Mouse (Mus musculus): Measurements from ENCODE around the gene Cdc26.

Cdc26 gene

DNA sequence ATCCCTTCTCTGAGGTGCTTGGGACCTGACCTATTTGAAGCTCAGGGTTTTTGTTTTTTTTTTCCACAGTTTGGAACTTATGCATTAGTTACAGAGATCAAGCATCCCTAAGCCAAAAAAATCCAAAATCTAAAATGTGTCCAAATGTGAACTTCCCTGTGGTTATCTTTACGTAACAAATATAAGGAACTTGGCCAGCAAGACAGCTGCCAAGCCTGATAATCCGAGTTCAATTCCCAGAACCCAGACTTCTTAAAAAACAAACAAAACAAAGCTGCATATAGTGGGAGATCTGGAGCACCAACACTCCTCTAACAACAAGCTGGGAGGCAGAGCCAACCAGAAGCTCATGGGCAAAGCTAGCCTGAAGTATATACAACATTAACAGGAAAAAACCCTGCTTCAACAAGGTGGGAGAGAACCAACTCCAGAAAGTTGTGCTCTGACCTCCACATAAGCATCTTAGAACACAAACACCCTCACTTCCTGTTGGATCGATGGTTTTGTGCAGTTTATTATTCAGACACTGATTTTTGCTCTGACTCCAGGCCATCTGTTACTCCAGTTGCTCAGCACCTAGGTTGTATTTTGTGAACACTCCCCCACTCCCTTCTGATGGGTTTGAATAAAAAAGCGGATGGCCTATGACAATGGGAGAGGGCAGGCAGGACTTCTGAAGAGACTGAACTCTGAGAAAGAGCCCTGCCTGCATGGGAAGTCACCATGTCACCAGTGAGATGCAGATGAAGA is 10.7 kb downstream of the Cdc26 start:
- DNase-seq = no peak

DNA sequence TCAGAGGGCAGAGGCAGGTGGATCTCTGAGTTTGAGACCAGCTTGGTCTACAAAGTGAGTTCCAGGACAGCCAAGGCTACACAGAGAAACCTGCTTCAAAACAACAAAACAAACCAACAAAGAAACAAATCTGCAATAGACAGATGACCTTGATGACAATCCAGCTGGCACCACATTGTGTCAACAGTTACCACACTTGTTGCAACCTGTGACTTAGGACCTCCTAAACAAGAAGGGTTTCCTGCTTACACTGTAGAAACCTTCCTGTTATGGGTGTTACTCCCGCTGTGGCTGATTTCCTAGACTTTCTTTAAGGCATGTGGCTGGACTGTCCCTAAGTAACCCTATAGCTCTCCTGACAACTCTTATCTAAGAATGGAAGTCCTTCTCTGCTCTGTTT is 12.6 kb downstream of the Cdc26 start:
- no peak for DNase-seq

DNA sequence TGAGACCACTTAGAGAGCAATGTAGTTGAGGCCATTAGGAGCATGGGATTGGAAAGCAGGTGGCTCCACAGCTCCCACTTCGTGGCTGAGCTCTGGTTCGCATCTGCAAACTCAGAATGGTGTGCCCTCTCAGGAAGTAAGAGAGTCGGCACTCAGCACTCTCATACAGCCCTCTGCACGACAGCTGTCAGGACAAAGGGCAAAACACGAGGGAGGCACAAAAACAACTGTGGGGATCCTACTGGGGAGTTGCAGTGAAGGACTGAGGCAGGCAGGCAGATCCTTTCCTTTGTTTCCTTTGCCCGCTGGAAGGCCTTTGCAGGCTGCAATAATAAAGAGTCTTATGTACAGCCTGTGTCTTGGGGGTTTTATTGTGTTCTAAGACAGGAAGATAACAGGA is 15.0 kb downstream of the Cdc26 start:
- DNase-seq = no peak

DNA sequence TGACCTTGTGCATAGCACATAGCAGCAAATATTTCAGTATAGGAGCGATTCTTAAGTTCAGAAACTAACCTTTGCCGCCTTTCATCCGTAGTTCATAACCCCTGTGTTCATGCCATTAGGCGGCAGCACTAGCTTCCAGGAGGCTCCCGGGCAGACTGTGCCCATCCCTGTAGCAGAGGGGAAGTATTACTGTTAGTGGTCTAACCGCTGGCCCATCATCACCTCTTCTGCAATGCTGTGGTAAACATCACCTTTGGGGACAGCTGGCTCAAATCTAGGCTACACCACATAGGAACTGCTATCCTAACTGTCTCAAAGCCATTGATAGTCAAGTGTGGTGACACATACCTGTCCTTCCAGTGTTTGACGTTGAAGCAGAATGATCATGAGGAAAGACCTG is 16.6 kb downstream of the Cdc26 start:
- DNase-seq = no peak

DNA sequence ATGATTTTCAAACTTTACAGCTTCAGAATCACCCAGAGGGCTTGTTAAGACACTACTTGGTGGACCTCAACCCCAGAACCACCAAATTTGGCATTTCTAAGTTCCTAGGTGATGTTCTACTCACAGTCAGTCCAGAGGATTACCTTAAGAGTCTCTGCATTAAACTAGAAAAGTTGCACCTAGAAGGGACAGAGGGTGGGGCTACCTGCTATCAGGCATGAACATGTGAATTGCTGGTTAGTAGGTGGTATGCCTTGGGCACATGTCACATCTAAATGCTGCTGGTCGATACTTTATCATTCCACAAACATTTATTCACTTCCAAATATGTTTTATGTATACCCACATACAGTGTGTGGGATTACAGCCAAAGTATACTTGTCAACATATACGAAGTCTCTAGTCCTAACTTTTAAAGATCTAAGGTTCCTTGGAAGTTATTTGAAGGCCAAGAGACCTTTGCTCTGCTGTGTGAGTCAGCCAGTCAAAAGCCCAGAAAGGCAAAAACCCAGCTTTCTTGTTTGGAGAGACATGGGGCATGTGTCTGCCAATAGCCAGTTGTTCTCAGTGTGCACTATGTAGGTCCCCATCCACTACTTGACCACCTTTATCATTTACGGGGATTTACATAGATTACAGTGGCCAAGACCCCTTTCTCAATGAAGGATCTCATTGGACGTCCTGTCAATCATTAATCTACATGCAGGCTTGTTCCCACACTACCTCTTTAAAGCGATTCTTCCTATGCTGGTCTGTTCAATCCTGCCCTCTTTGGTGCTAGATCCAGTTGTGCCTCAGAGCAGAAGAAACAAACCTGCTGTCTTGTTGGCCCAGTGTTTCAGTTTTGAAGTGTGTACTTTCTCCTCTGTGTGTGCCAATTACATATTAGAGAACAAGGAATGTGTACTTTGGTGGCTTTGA is 18.6 kb downstream of the Cdc26 start:
- DNase-seq = no peak

DNA sequence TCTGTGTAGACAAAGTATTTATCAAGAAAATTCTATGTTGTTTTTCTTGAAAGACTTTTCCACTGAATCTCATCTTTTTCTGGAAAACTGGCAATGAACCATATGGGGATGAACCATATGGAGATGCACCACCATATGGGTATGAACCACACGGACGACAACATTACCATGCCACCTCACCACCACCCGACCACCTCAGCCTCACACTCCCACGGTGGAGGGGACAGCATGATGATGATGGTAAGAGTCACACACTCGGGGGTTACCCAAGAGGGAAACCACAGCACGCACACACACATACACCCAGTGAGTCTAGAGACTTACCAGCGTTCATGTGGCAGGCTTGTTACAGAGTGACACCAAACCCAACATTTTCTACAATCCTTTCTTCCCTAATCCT is 23.0 kb downstream of the Cdc26 start:
- no peak for DNase-seq

DNA sequence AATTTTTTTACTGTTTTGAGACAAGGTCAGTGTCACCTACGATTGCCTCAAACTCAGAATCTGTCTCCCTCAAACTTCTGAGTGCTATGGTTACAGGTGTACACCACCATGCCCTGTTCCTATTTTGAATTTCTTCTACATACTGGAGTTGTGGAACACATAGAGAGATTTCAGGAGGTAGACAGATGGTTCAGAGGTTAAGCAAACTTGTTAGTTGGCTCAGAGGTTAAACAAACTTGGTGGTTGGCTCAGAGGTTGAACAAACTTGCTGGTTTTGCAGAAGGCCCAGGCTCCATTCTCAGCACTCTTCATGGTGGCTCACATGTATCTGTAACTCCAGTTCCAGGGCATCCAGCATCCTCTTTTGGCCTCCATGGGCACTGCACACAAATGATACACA is 24.3 kb downstream of the Cdc26 start:
- no peak for DNase-seq

DNA sequence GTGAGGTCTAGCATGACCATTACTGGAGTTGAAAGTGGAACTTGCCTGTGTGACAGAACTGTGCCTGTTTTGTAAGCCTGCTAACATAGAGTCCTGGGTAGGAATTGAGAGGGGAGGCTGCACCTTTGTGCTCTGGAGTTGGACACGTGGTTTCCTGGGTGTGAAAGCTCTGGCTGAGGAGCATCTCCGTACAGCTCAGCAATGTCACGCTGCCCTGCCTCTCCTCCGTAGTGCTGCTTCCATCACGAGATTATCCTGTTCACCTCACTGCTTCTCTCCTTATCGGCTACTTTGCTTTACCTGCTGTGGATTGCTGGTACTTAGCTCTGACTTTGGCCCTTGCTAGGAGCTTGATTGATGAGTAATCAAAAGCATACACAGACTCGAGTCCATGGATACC is 24.7 kb downstream of the Cdc26 start:
- no peak for DNase-seq

DNA sequence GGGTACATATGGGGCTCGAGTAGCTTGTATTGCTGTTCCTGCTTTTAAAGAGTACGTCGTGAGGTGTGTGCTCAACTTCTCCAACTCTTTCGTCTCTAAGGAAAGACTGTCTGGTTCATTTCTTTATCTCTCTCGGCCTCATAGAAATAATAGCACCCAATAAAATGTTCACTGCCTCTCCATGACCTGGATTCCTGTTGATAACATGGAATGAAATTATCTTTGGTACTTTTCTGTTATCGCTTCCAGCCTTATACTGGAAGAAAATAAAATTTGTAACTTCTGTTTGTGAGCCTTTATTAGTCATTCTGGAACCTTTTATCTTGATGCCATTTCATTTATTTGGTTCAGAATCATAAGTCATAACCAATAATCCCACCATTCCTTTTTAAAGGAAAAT is 25.2 kb downstream of the Cdc26 start:
- DNase-seq = no peak

DNA sequence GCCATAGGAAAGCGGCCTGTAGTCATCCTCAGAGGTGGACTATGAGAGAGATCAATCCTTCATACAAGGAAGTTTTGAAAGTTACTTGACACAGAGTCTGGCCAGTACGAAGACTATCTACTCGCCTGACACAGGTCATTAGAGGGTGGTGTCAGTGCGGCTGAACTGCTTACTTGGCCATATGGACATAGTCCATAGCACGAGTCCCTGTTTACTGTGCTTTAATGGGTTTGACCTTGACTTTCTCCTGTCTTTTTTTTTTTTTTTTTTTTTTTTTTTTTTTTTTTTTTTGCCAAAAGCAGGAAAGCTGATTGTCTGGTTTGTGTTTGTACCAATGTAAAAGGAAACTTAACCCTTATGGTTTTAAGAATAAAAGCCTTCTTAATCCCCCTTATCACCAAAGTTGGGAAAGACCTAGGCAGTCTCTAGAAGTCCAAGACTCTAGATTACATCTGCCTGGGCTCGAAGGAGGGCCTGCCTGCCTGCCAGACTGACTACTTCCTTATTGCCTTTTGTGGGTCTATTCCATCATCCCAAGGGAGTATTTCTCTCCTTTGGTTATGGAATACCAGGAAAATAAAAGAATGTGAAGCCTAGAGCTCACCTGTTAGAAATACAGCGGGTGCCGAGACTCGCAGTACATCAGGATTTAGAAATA is 28.6 kb downstream of the Cdc26 start:
- DNase-seq = no peak

DNA sequence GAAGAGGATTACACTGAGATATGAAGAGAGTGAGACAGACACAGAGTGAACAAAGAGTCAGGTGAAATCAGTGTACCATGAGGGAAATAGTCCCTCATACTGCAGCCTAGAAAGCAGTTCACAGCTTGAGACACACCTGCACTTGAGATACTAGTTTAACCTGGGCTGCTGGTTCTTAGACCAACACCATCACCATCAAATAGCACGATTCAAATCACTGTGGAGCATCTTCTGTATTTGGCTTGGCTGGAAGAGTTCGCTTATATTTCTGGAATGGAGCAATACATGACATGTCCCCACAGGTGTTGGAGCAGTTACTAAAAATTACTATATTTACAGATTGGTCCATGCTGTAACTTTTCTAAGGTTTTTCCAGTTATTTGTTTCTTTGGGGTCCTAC is 32.3 kb downstream of the Cdc26 start:
- DNase-seq = no peak

DNA sequence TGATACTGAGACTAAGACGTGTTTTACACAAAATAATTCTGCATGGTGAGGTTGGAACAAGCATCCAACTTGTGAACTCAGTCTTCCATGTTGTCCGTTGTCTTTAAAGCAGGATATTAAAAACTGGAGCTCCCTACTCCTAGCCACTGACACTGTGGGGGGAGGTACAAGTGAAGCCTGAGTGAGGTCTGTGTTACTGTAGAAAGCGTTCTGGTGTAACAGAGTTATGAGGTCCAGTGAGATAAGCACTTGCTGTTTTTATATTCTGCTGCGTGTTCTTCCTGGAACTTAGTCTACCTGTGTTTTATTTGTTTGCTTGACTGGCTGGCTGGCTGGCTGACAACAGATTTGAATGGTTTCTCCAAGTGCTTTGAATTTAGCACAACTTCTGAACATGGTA is 34.1 kb downstream of the Cdc26 start:
- no peak for DNase-seq

DNA sequence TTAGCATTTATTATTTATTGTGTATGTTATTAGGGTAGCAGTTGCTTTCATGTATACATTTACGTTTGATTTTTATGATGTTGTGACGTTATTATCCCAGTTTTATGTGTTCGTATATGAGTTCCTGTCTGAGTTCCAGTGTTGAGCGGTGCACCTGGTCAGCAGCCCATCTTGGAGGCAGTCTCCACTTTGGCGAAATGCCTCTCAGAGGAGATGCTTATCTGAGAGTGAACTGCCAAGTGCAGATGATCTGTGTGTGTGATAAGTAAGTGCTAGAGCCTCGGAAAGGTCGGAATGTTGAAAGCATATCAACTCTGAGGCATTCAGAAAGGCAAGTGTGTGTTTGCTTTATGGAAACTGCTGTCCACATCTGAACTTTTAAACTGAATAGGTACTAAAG is 34.8 kb downstream of the Cdc26 start:
- DNase-seq = no peak

DNA sequence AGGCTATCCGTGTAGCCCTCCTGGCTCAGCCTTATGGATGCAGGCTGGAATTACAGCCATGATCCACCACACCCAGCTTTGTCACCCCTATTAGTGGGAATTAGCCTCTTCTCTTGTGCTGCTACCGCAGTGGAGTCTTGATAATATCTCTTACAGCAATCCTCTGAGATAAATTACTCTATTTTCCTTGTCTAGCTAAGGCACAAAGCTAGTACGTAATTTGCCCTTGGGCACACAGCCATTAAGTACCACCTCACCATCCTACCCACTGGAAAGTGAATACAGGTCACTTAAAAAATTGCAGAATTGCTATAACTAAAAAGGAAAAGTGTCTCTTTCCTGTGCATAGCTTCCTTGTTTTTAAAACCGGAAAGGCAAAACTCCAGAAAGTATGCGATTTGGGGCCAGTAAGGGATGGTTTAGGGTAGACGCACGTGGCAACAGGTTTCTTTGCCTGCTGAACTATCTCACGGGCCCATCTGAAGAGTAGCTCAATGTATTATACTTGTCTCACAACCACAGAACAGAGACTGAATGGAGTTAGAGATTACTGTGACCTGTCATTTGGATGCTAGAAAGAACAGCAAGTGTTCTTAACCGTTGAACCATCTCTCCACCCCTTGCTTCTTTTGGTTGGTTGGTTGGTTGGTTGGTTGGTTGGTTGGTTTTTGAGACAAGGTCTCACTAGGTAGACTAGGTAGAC is 35.5 kb downstream of the Cdc26 start:
- DNase-seq = no peak

DNA sequence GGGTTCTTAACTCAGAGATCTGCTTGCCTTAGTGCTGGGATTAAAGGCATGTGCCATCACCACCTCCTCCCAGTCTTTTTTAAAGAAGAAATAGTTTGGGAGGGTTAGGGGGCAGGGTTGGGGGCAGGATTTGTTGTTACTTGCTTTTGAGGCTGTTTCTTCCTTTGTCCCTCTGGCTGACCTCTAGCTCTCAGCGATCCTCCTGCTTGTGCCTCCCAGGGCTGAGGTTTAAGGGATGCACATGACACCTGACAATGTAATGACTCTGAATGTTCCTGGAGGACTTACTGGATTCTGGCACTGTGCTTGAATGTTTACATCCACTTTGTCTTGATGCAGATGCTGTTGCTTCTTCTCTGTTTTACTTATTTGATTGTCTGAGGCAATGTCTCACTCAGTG is 36.0 kb downstream of the Cdc26 start:
- no peak for DNase-seq

DNA sequence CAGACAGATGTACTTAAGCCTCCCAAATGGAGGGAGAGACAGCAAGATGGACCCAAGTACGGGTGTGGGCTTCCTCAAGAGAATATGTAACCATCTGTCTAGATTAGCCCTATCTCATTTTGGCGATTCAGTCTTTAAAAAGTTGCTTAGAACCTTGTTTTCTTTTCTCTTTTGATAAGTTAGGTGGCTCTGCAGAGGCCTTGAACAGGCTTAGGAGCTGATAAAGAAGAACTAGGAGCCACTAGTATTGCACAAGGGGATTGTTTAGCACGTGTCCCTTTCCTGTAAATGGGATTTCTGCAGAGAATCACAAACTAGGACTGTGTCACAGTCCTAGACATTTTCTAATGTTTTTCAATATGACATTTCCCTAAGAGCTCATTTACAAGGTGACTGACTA is 39.4 kb downstream of the Cdc26 start:
- no peak for DNase-seq

DNA sequence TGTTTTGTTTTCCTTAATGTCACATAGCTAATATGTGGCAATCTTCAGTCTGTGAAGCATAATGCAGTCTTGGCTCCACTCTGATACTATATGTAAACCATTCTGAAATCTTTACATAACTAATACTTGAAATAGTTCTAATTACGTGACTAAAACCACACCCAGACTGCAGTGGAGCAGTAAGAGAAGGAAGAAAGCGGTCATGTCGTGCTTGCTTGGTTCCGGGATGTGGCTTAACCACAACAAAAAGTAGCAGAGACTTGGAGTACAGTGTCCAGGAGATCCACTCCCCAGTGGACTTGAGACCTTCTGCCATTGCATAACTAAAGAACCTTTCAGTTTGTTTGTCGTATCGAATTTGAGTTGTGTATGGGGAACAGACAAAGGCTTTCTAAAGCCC is 40.9 kb downstream of the Cdc26 start:
- DNase-seq = no peak

DNA sequence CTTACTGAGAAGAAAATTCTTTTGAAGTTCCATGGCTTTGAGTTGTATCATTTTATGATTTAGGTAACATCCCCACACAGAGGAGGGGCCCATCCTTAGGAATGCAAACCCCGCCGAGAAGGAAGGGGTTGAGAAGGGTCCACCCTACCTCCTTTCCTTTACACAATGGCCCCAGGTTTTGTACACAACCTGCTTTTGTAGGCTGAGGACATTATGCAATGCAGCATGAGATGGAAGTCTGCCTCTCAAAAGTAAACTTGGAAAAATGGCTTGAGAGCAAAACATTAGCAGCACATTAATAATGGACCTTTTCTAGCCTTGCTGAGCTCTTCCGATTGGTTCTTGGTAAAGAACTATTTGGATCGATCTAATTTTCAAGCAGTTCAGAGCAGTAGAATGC is 42.2 kb downstream of the Cdc26 start:
- no peak for DNase-seq

DNA sequence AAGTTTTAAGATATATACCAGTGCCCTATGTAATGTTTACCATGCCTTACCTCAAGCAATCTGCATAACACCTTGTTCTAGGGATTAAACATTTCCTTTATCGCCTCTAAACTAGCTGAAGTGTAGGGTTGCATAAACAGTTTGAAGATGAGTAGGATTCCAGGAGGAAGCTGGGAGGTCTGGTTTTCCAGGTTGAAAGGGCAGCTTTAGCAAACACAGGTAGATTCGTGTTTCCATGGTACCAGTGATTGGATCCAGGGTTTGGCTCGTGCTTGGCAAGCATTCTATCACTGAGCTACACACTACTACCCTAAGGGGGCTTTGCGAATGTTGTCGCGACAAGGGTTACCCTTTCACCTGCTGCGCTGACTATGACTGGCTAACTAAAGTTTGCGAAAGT is 44.1 kb downstream of the Cdc26 start:
- DNase-seq = no peak

DNA sequence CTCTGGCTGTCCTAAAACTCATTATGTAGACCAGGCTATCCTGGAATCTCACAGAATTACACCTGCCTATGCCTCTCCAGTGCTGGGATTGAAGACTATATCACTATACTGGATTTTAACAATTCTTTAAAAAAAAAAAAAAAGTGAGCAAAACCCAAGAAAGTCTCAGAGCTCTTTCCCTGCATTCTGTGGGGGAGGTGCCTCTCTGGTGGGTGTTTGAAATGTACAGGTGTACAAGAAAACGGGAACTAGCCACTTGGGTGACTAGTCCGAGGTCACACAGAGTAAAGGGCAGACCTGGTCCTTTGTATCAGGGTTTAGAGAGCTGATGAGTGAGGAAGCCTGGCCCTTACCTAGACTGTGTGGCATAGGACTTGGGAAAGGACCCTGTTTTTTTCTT is 46.0 kb downstream of the Cdc26 start:
- DNase-seq = no peak

DNA sequence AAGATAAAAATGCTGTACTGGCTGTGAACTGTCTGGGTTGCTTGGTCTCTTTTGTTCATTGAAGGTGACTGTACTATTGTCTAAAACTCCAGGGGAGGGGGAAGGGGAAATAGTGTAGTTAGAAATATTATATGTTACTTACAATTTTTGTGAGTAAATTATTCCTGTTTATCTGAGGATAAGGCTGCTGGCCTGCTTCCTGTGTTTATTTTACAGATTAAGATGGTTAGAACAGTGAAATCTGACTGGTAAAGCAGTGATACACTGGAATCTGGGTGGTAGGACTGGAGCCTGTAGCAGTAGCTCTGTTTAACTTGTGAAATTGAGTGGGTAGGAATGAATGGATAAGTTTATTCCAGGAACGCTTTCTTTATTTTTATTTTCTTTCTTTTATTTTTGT is 46.4 kb downstream of the Cdc26 start:
- DNase-seq = no peak

DNA sequence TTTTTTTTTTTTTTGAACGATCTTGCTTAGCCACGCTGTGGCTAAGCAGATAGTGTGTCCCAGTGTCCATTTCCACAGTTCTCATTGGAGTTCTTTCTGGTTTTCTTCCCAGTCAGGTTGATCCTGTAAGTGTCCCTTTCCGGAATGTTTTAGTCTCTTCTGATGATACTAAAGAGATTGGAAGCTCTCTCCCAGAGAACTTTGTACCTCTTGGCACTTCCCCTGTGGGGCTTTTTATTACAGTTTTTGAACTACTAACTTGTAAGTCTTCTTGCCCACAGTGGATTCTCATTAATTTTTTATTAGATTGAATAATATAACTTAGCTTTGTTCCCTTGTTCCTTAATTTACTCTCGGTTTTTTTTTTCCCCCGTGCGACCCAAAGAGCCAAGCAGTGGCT is 46.9 kb downstream of the Cdc26 start:
- no peak for DNase-seq

DNA sequence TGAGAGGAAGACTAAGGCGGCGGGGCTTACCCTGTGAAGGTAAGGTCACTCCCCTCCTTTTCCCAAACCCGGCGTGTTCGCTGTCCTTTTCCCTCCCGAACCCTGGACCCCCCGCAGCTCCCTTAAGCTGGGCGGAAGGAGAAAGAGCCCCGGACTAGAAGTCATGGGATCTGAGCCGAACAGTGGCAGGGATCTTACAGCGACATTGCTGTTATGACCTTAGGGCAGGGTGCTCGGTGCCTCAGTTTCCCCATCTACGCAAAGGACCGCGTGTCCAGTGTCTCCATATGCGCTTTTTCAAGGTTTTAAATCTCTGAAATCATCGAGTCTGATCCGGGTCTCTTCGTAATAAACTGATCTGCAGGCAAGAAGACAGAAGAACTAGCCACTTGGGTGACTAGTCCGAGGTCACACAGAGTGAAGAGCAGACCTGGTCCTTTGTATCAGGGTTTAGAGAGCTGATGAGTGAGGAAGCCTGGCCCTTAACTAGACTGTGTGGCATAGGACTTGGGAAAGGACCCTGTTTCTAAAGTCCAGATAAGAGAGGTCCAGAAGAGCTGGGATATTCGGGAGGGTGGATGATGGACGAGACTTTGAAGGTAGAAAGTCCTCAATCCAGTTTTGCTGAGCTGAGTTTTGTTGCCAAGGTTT is 47.5 kb downstream of the Cdc26 start:
- DNase-seq = no peak
